Comparison of ENCODE assay signal across 26 mouse cellular contexts in the genomic region with DNA sequence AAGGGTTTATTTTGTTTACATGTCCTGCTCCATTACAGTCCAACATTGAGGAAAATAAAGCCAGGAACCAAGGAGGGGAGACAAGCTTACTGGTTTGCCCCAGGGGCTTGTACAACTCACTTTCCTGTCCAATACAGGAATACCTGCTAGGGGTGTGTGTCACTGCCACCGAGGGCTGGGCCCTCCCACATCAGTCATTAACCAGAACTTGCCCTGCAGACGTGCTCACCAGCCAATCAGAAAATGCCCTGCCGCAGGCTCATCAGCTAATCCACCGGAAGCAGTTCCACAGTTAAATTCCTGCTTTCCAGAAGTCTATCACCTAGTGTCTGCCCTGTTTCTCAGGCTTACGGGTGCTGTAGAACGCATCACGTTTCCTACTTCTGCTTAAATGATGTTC. TPM values are rescaled to one million over a fixed set of nuclear protein-coding genes. Genes with fewer than 3 reads are reported as not detected.
DNase-seq lines count a peak whose midpoint lies in the region; ATAC-seq lines count a peak whose summit lies in the region.
"Had no signal": no experiment of that assay in that cellular context is flagged by ENCODE, and none has a peak within 500 bp of the region (broad histone marks: within the 10 kb centered on the region; RNA-seq: fewer than 3 reads in every experiment).

No protein-coding gene starts in this region.

- ATAC-seq in kidney, embryonic 15.5 days (replicated peaks; ENCODE audit: low FRiP score): peak; percentile 18; the same call in 1 of the 2 replicates
- peak; percentile 78; the same call in 1 of the 2 replicates for ATAC-seq in intestine, embryonic 14.5 days (replicated peaks; ENCODE audit: low FRiP score, low TSS enrichment, low read depth)
- ATAC-seq: CD4-positive, CD25-positive, alpha-beta regulatory T cell, adult 4 months had no signal

- no peak overlapping the region for H3K4me2 ChIP-seq in kidney, embryonic 15.5 days
- no peak overlapping the region for H3K4me2 ChIP-seq in intestine, embryonic 14.5 days (ENCODE audit: low read length)
- H3K4me2 ChIP-seq: embryonic facial prominence, embryonic 15.5 days; forebrain, embryonic 12.5 days; heart, embryonic 11.5 days; hindbrain, embryonic 12.5 days; liver, embryonic 15.5 days; lung, embryonic 14.5 days had no signal

- H3K4me3 ChIP-seq in kidney, embryonic 15.5 days (replicated peaks): no peak overlapping the region
- no peak overlapping the region for H3K4me3 ChIP-seq in intestine, embryonic 14.5 days (ENCODE audit: low read depth, low read length)
- H3K4me3 ChIP-seq: embryonic facial prominence, embryonic 15.5 days; forebrain, embryonic 12.5 days; hindbrain, embryonic 12.5 days; liver, embryonic 15.5 days had no signal

- H3K27ac ChIP-seq in kidney, embryonic 15.5 days: no peak overlapping the region
- H3K27ac ChIP-seq in intestine, embryonic 14.5 days (ENCODE audit: low read depth): no peak overlapping the region
- H3K27ac ChIP-seq: embryonic facial prominence, embryonic 15.5 days; forebrain, embryonic 12.5 days; hindbrain, embryonic 12.5 days; liver, embryonic 15.5 days had no signal

- H3K4me1 ChIP-seq in kidney, embryonic 15.5 days: peaks cover 5% of the 10 kb centered on the region
- peaks cover 8% of the 10 kb centered on the region; the same call in 1 of the 2 replicates for H3K4me1 ChIP-seq in intestine, embryonic 14.5 days (replicated peaks; ENCODE audit: control insufficient read depth, insufficient read depth, low read length)
- H3K4me1 ChIP-seq: embryonic facial prominence, embryonic 15.5 days; forebrain, embryonic 12.5 days; hindbrain, embryonic 12.5 days; liver, embryonic 15.5 days had no signal

- H3K27me3 ChIP-seq in kidney, embryonic 15.5 days: no peaks in the 10 kb centered on the region
- H3K27me3 ChIP-seq in intestine, embryonic 14.5 days (replicated peaks; ENCODE audit: control insufficient read depth, insufficient read depth, low read length): no peaks in the 10 kb centered on the region
- H3K27me3 ChIP-seq: embryonic facial prominence, embryonic 15.5 days had no signal

- no peaks in the 10 kb centered on the region for H3K9me3 ChIP-seq in kidney, embryonic 15.5 days (replicated peaks)
- H3K9me3 ChIP-seq in intestine, embryonic 14.5 days (ENCODE audit: control insufficient read depth, low read length): no peaks in the 10 kb centered on the region
- H3K9me3 ChIP-seq: embryonic facial prominence, embryonic 15.5 days; forebrain, embryonic 12.5 days; G1E; hindbrain, embryonic 12.5 days; liver, embryonic 15.5 days had no signal

- no peak overlapping the region for H3K9ac ChIP-seq in kidney, embryonic 15.5 days
- H3K9ac ChIP-seq in intestine, embryonic 14.5 days (ENCODE audit: low read length): no peak overlapping the region
- H3K9ac ChIP-seq: embryonic facial prominence, embryonic 15.5 days; forebrain, embryonic 12.5 days; hindbrain, embryonic 12.5 days; liver, embryonic 15.5 days; lung, embryonic 14.5 days had no signal

- no peak for DNase-seq in kidney, postnatal 10 days
- peak; percentile 87 for DNase-seq in ES-CJ7 (ENCODE audit: low read depth, low spot score)
- DNase-seq in intestine, embryonic 14.5 days (ENCODE audit: low spot score): no peak
- DNase-seq in kidney, postnatal 4 days: peak; percentile 52 to 69
- no peak for DNase-seq in right cerebral cortex, adult 2 months (ENCODE audit: low spot score in 2 of 2)
- DNase-seq in cerebellum, postnatal 10 days: no peak
- DNase-seq: adrenal gland, postnatal 36 days; cerebellum, adult 18-20 months; cerebellum, postnatal 14 days; gastrocnemius, postnatal 36 days; heart, adult 18-20 months; heart, postnatal 36 days; liver; lung, embryonic 14.5 days; lung, postnatal 14 days; midbrain, embryonic 14.5 days; right cerebral cortex, postnatal 14 days; thymus, postnatal 14 days had no signal

- WGBS in kidney, embryonic 15.5 days: 45% methylated on average over 7 of the region's 7 CpGs
- 36% methylated on average over 7 of the region's 7 CpGs for WGBS in intestine, embryonic 14.5 days

- H3K36me3 ChIP-seq in kidney, embryonic 15.5 days: peaks cover 11% of the 10 kb centered on the region
- peaks cover 8% of the 10 kb centered on the region for H3K36me3 ChIP-seq in intestine, embryonic 14.5 days (ENCODE audit: control insufficient read depth, insufficient read depth, low read length)
- H3K36me3 ChIP-seq: hindbrain, embryonic 12.5 days had no signal

RNA-seq across cellular contexts. Expression of gene Cdca7, which starts 15.7 kb away (rescaled TPM):
- 158 and 167 TPM in 2 replicates for polyA plus RNA-seq in kidney, embryonic 15.5 days (2015; fragmentation: Nextera tagmentation; extraction: Ambion mirVana)
- 162 and 181 TPM in 2 replicates for polyA plus RNA-seq in intestine, embryonic 14.5 days (2014; fragmentation: Nextera tagmentation; extraction: Ambion mirVana)

Comparison
In these comparisons a context has a peak if more than half of its experiments do, and no peak if none do; other contexts are left out.
1. DNase-seq: peak in ES-CJ7 (single experiment) and kidney, postnatal 4 days (2 of 2); none in kidney, postnatal 10 days (single experiment), intestine, embryonic 14.5 days (single experiment), right cerebral cortex, adult 2 months (0 of 2) and cerebellum, postnatal 10 days (0 of 2).